Mouse (Mus musculus) heart, embryonic 14.5 days (tissue): ENCODE results near the gene Lsg1. TPM values are rescaled to one million over a fixed set of nuclear protein-coding genes. Genes with fewer than 3 reads are reported as not detected.

Experiments used
- ATAC-seq: fragments of 200-750 bp; cut with Nextera tagmentation; 2 replicates; pipeline ENCODE4 v1.8.0; 2017; ENCODE audit warnings: low read depth, moderate TSS enrichment; ENCODE audit not compliant: insufficient number of reproducible peaks, insufficient read depth, low FRiP score
- H3K27ac ChIP-seq, 2 experiments: fragments of 200-500 bp in 1 of 2; fragments of 300-500 bp in 1 of 2; sonication (generic) in 1 of 2; replicated peaks in 1 of 2; 2 replicates each; pipeline ENCODE4 v1.5.1; 2012 to 2014; ENCODE audit warnings: low read depth in 2 of 2, low read length in 2 of 2, control low read depth in 1 of 2, mild to moderate bottlenecking in 1 of 2, mixed read lengths in 1 of 2; ENCODE audit not compliant: control insufficient read depth in 1 of 2, insufficient read depth in 1 of 2
- H3K27me3 ChIP-seq: fragments of 300-500 bp; sonication (generic); 2 replicates; pipeline ENCODE4 v1.6.1; 2014; ENCODE audit warnings: mild to moderate bottlenecking, low read length, control low read depth; ENCODE audit not compliant: control insufficient read depth, insufficient read depth
- H3K36me3 ChIP-seq: fragments of 300-500 bp; sonication (generic); 2 replicates; pipeline ENCODE4 v1.6.1; 2014; ENCODE audit warnings: mild to moderate bottlenecking, control low read depth, low read length, mixed read lengths; ENCODE audit not compliant: control insufficient read depth, insufficient read depth
- H3K4me1 ChIP-seq, 2 experiments: fragments of 200-500 bp in 1 of 2; fragments of 300-500 bp in 1 of 2; sonication (generic) in 1 of 2; 2 replicates each; pipeline ENCODE4 v1.6.1; 2012 to 2014; ENCODE audit warnings: low read length in 2 of 2, control low read depth in 1 of 2, mixed read lengths in 1 of 2; ENCODE audit not compliant: control insufficient read depth in 2 of 2, insufficient read depth in 2 of 2
- H3K4me2 ChIP-seq: fragments of 300-500 bp; sonication (generic); 2 replicates; pipeline ENCODE4 v1.6.1; 2014; ENCODE audit warnings: mild to moderate bottlenecking, low read length
- H3K4me3 ChIP-seq, 2 experiments: fragments of 200-500 bp in 1 of 2; fragments of 300-500 bp in 1 of 2; sonication (generic) in 1 of 2; 2 replicates each; pipeline ENCODE4 v1.5.1; 2012 to 2014; ENCODE audit warnings: low read length in 2 of 2, mild to moderate bottlenecking in 2 of 2, control low read depth in 1 of 2, low read depth in 1 of 2, moderate library complexity in 1 of 2; ENCODE audit not compliant: control insufficient read depth in 1 of 2, insufficient read depth in 1 of 2
- H3K9ac ChIP-seq: fragments of 300-500 bp; sonication (generic); 2 replicates; pipeline ENCODE4 v1.6.1; 2014; ENCODE audit warnings: mild to moderate bottlenecking, low read length
- H3K9me3 ChIP-seq: fragments of 300-500 bp; sonication (generic); 2 replicates; pipeline ENCODE4 v1.6.1; 2016; ENCODE audit warnings: low read length, control low read depth; ENCODE audit not compliant: control insufficient read depth
- WGBS: fragments of 180-500 bp; shearing (Covaris S2); extraction: QIAGEN DNeasy Blood & Tissue Kit; methylation state at CpG from one replicate; pipeline ENCODE4 v1.1.7; 2014; 5-methylcytosine and 5-hydroxymethylcytosine counted together
- polyA plus RNA-seq: library from polyadenylated mRNA; unstranded; fragments of >200 nt; fragmentation: Nextera tagmentation; extraction: Ambion mirVana; gene quantifications from 2 replicates; pipeline ENCODE4 v1.2.1, GENCODE M21; 2014

Lsg1 gene
- polyA plus RNA-seq: 35.5 and 39.0 TPM in 2 replicates

DNA sequence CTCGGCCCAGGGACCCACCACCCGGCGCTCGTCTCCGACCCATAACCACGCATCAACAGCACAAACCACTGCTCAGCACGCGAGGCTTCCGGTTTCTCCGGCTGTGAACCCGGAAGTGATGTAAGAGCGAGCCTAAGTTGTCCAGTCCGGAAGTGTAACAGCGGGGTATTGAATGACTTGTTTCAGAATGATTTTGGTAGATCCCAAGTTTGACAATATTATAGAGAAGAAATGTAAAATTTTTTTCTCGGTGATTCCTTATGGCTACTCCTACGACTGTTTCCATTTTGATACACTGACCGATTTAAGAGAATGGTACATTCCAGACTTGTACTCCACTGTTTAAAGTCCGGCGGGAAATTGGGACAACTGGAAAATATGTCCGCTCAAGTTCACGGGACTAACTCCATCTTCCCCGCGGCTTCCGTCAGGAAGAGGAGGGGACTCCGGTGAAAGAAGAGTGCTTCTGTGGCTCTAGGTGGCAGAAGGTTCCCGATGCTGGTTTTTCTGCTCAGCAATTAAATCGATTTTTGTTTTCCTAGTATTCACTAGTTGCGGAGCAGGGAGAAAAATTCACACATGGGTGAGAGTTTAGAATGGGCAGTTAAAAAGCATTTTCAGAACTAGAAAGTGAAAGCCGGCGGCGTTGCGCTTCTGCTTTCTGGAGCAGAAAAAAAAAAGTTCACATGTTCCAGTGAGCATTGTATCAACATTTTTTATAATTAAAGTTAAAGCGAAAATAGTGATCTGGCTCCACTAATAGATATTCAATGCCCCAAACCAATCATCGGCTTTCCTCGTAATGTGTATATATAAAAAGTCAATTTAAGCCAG is at the start of gene Lsg1:
Gene Lsg1 (minus strand): TSS at position 99 of the 834 bp plus-strand sequence.
- Histone ChIP-seq H3K27me3 (no peaks in the 10 kb centered on the region), H3K9ac (peak within 1 kb of the TSS; percentile 78), H3K9me3 (no peaks in the 10 kb centered on the region), H3K36me3 (peaks cover 30% of the 10 kb centered on the region), H3K4me3 (peak within 1 kb of the TSS; percentile 63 to 92), H3K27ac (peak within 1 kb of the TSS; percentile 56 to 64), H3K4me1 (peaks cover 0 to 9% of the 10 kb centered on the region in 2 experiments; a peak in 2 of 4 replicates), H3K4me2 (peak within 1 kb of the TSS; percentile 98)
- ATAC-seq: peak; percentile 91
- WGBS: 4% methylated on average over 35 of the region's 35 CpGs

DNA sequence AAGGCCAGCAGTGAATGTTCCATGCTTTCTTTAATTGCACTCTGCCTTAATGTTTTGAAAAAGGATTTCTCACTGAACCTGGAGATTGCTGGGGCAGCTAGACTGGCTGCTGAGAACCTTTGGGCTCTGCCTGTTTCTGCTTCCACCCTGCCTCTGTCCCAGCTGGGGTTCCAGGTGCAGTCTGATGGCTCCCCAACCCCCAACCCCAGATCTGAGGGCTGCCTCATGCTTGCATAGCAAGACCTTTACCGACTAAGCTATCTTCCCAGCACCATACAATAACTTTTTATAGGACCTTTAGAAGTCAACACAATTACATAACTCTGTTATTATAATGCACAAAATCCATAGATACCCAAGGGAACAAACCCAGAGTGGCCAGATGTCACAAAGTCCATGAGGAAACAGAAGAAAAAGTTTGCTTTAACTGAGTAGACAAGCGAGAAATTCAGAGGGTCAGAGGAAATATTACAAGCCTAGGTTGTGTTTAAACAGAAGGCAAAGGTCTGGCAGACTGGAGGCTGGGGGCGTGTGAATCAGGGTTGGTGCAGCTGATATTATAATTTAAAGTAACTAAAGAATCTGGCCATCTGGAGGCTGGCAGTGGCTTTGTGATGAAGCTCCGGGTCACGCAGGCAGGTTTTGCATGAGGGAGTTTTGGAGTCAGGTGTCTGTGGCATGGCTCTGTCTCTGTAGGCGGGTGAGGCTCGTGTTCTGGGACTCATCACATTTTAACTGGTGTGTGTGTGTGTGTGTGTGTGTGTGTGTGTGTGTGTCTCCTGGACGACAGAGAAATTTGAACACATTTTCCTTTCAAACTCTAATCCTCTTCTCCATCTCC is 46.7 kb upstream of the Lsg1 start:
- WGBS: 63% methylated on average over 8 of the region's 8 CpGs
- no peaks in the 10 kb centered on the region for H3K27me3 ChIP-seq
- H3K9ac ChIP-seq: no peak overlapping the region
- no peak for ATAC-seq
- no peak overlapping the region for H3K4me3 ChIP-seq
- H3K36me3 ChIP-seq: no peaks in the 10 kb centered on the region
- no peaks in the 10 kb centered on the region for H3K9me3 ChIP-seq
- H3K4me1 ChIP-seq: no peaks in the 10 kb centered on the region
- no peak overlapping the region for H3K27ac ChIP-seq
- no peak overlapping the region for H3K4me2 ChIP-seq

DNA sequence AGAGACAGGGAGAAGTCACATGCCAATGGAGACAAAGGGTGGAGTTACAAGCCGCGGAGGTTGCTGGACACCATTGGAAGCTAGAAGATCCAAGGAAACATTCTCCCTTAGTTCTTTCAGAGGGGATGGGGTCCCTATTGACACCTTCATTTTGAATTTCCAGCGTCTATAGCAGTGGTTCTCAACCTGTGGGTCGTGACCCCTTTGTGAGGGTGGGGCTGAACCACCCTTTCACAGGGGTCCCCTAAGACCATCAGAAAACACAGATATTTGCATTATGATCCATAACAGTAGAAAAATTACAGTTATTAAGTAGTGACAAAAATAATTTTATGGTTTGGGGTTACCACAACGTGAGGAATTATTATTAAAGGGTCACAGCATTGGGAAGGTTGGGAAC is 42.1 kb upstream of the Lsg1 start:
- no peaks in the 10 kb centered on the region for H3K9me3 ChIP-seq
- peaks cover 0 to 3% of the 10 kb centered on the region in 2 experiments; a peak in 2 of 4 replicates for H3K4me1 ChIP-seq
- 87% methylated on average over 5 of the region's 5 CpGs for WGBS
- H3K27me3 ChIP-seq: no peaks in the 10 kb centered on the region
- no peak overlapping the region for H3K27ac ChIP-seq
- no peak overlapping the region for H3K4me2 ChIP-seq
- no peaks in the 10 kb centered on the region for H3K36me3 ChIP-seq
- ATAC-seq: no peak
- no peak overlapping the region for H3K4me3 ChIP-seq
- no peak overlapping the region for H3K9ac ChIP-seq

DNA sequence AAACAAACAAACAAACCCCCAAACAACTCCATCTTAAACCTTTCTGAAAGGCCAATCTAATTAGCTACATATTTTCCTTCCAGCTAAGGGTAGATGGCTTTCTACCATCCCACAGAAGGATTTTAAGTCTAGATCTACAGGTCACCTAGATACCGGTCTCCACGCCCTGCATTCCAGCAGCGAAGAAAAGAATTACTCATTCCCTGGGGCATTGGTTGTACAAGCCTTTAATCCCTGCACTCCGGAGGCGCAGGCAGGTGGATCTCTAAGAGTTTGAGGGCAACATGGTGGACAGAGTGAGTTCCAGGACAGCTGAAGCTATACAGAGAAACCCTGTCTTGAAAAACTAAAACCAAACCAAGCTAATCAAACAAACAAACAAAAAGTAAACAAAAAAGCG is 41.0 kb upstream of the Lsg1 start:
- Histone ChIP-seq H3K36me3 (no peaks in the 10 kb centered on the region), H3K4me3 (no peak overlapping the region), H3K4me1 (peaks cover 0 to 3% of the 10 kb centered on the region in 2 experiments; a peak in 2 of 4 replicates), H3K9ac (no peak overlapping the region), H3K4me2 (no peak overlapping the region), H3K27ac (no peak overlapping the region), H3K9me3 (no peaks in the 10 kb centered on the region), H3K27me3 (no peaks in the 10 kb centered on the region)
- no peak for ATAC-seq
- 60% methylated on average over 6 of the region's 6 CpGs for WGBS

DNA sequence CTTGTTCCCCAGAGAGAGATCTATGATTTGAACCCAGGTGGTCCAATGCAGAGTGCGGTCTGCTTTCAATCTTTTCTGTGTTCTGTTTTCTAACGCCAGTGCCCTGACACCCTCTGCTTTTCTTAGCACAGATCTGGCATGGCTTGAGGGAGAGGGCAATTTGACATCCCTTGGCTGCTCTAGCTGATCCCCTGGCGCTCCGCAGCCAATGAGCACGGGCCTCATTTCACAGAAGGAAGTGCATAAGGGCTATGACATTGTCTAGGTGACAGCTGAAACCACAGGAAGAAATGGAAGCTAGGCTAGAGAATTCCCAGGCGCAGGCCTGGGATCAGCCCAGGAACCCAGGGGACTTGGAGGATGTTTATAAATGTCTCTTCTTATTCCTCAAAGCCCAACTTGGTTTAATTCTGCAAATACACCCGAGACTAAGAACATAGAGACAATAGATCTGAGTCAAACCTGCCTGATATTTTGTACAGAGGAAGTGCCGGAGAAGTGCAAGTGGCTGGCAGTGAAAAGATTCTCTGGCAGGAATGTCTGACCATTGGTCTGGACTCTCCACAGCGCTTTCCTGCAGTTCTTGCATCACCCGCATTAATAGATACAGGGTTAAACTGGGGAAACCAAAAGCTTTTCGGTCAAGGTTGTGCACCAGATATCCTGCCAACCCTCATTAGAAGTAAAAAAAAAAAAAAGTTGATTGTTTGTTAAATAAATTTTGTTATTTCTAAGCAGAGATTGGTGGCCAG is 40.4 kb upstream of the Lsg1 start:
- Histone ChIP-seq H3K9ac (no peak overlapping the region), H3K27ac (peak overlapping the region in 1 of 2 experiments; percentile 0; a peak in 1 of 4 replicates), H3K4me1 (peaks cover 0 to 3% of the 10 kb centered on the region in 2 experiments; a peak in 2 of 4 replicates), H3K36me3 (no peaks in the 10 kb centered on the region), H3K27me3 (no peaks in the 10 kb centered on the region), H3K4me2 (no peak overlapping the region), H3K9me3 (no peaks in the 10 kb centered on the region), H3K4me3 (no peak overlapping the region)
- whole genome bisulfite sequencing: 44% methylated on average over 11 of the region's 11 CpGs
- no peak for ATAC-seq

DNA sequence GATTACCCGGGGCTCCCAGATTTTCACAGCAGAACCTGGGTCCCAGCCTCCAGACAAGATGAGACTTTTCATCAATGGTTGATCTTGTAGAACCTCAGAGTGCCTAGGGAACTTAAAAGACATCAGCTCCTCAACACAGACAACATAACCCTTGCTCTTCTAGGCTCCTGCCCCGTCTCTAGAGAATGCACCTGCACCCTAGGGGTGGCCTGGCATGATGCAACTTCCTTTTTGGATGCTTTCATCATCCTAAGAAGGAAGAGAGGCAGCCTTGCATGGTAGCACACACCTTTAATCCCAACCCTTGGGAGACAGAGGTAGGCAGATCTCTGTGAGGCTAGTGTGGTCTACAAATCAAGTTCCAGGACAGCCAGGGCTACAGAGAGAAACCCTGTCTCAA is 37.2 kb upstream of the Lsg1 start:
- Histone ChIP-seq H3K36me3 (no peaks in the 10 kb centered on the region), H3K9ac (no peak overlapping the region), H3K27ac (no peak overlapping the region), H3K9me3 (no peaks in the 10 kb centered on the region), H3K4me2 (no peak overlapping the region), H3K4me1 (peaks cover 0 to 3% of the 10 kb centered on the region in 2 experiments; a peak in 2 of 4 replicates), H3K4me3 (no peak overlapping the region), H3K27me3 (no peaks in the 10 kb centered on the region)
- ATAC-seq: no peak
- WGBS: 63% methylated on average over 2 of the region's 2 CpGs

DNA sequence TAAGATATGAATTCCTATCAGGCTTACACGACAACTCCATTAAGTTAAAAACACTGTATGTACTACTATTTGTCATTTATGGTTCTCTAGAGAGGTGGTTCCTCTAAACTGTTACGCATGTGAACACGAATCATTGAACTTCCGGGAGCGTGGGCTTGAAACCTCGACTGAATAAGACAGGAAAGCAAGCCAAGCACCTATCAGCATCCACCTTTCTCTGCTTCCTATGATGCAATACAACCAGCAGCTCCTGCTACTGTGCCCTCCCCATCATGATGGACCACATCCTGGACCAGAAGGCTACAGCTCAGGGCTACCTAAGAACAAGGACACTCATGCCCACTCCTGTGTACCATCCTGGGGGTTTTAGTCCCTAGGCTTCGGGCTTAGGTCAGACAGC is 36.3 kb upstream of the Lsg1 start:
- H3K27ac ChIP-seq: no peak overlapping the region
- no peaks in the 10 kb centered on the region for H3K27me3 ChIP-seq
- no peak overlapping the region for H3K4me2 ChIP-seq
- peaks cover 0 to 3% of the 10 kb centered on the region in 2 experiments; a peak in 2 of 4 replicates for H3K4me1 ChIP-seq
- H3K4me3 ChIP-seq: no peak overlapping the region
- H3K9ac ChIP-seq: no peak overlapping the region
- no peak for ATAC-seq
- H3K36me3 ChIP-seq: no peaks in the 10 kb centered on the region
- WGBS: 82% methylated on average over 7 of the region's 7 CpGs
- H3K9me3 ChIP-seq: no peaks in the 10 kb centered on the region
